Mouse (Mus musculus) hindbrain, embryonic 15.5 days (tissue): ENCODE results near the gene Tmod4. TPM values are rescaled to one million over a fixed set of nuclear protein-coding genes. Genes with fewer than 3 reads are reported as not detected.
A peak's percentile ranks its signal among the peaks of the same experiment; 100 is the strongest.
"Not testable (repeated sequence)": the region's sequence is repeated elsewhere in the genome, so short reads cannot be mapped to it uniquely, and the experiment has no call there.

Experiments
- ATAC-seq: fragments of 200-750 bp; cut with Nextera tagmentation; 2 replicates; pipeline ENCODE4 v1.8.0; 2017; ENCODE audit warnings: low read depth, moderate number of reproducible peaks, moderate TSS enrichment; ENCODE audit not compliant: low FRiP score
- H3K27ac ChIP-seq: fragments of 300-500 bp; sonication (generic); replicated peaks from 2 replicates; pipeline ENCODE4 v1.5.1; 2015; ENCODE audit warnings: mild to moderate bottlenecking, inconsistent platforms
- H3K27me3 ChIP-seq: fragments of 300-500 bp; sonication (generic); 2 replicates; pipeline ENCODE4 v1.6.1; 2015; ENCODE audit warnings: control low read depth, inconsistent platforms
- H3K36me3 ChIP-seq: fragments of 300-500 bp; sonication (generic); 2 replicates; pipeline ENCODE4 v1.6.1; 2015; ENCODE audit warnings: control low read depth, inconsistent platforms
- H3K4me1 ChIP-seq: fragments of 300-500 bp; sonication (generic); replicated peaks from 2 replicates; pipeline ENCODE4 v1.6.1; 2015; ENCODE audit warnings: control low read depth, inconsistent platforms
- H3K4me2 ChIP-seq: fragments of 300-500 bp; sonication (generic); 2 replicates; pipeline ENCODE4 v1.6.1; 2015; ENCODE audit warnings: moderate library complexity, mild to moderate bottlenecking, inconsistent platforms
- H3K4me3 ChIP-seq: fragments of 300-500 bp; sonication (generic); 2 replicates; pipeline ENCODE4 v1.5.1; 2015; ENCODE audit warnings: mild to moderate bottlenecking, inconsistent platforms
- H3K9ac ChIP-seq: fragments of 300-500 bp; sonication (generic); 2 replicates; pipeline ENCODE4 v1.6.1; 2015; ENCODE audit warnings: inconsistent platforms
- H3K9me3 ChIP-seq: fragments of 300-500 bp; sonication (generic); 2 replicates; pipeline ENCODE4 v1.6.1; 2016; ENCODE audit warnings: control low read depth, inconsistent platforms
- WGBS: fragments of 180-500 bp; shearing (Covaris S2); methylation state at CpG from one replicate; pipeline ENCODE4 v1.1.7; 2015; 5-methylcytosine and 5-hydroxymethylcytosine counted together
- polyA plus RNA-seq: library from polyadenylated mRNA; unstranded; fragments of >200 nt; fragmentation: Nextera tagmentation; extraction: Ambion mirVana; gene quantifications from 2 replicates; pipeline ENCODE4 v1.2.1, GENCODE M21; 2015

Gene Tmod4
- polyA plus RNA-seq, 1 experiment from 2014 or later, result 1.7 TPM

- H3K4me2 ChIP-seq, result no peak overlapping the region
- peaks cover 10% of the 10 kb centered on the region; the same call in 1 of the 2 replicates for H3K4me1 ChIP-seq
- ATAC-seq, result no peak
- H3K27me3 ChIP-seq, result no peaks in the 10 kb centered on the region
- H3K9ac ChIP-seq, result no peak overlapping the region
- H3K9me3 ChIP-seq, result no peaks in the 10 kb centered on the region
- WGBS, result 83% methylated on average over 6 of the region's 6 CpGs
- no peak overlapping the region for H3K4me3 ChIP-seq
- peaks cover 53% of the 10 kb centered on the region for H3K36me3 ChIP-seq
- no peak overlapping the region for H3K27ac ChIP-seq
Measured at GRCm38 (mm10) chr3:95121580-95121979, 2.7 kb upstream of the Tmod4 start.

- no peak overlapping the region for H3K4me2 ChIP-seq
- H3K4me3 ChIP-seq, result no peak overlapping the region
- H3K27me3 ChIP-seq, result no peaks in the 10 kb centered on the region
- 0 out of 2 replicates have a peak overlapping the region, but pooled peaks have one; percentile 10 for H3K27ac ChIP-seq
- H3K36me3 ChIP-seq, result peaks cover 36% of the 10 kb centered on the region
- H3K9me3 ChIP-seq, result no peaks in the 10 kb centered on the region
- ATAC-seq, result no peak
- peaks cover 10% of the 10 kb centered on the region; the same call in 1 of the 2 replicates for H3K4me1 ChIP-seq
- no peak overlapping the region for H3K9ac ChIP-seq
- WGBS, result 28% methylated on average over 5 of the region's 5 CpGs
Measured at GRCm38 (mm10) chr3:95124972-95125371, 696 bp downstream of the Tmod4 start.

- H3K27ac ChIP-seq, result no peak overlapping the region
Measured at GRCm38 (mm10) chr3:95129226-95129651, 5.0 kb downstream of the Tmod4 start.

GRCm38 (mm10) chr3:95130081-95130480 is 5.8 kb downstream of the Tmod4 start:
- Histone ChIP-seq H3K9me3 (no peaks in the 10 kb centered on the region), H3K4me3 (no peak overlapping the region), H3K36me3 (peaks cover 17% of the 10 kb centered on the region), H3K27me3 (no peaks in the 10 kb centered on the region), H3K4me2 (no peak overlapping the region), H3K9ac (no peak overlapping the region), H3K27ac (no peak overlapping the region), H3K4me1 (peaks cover 13% of the 10 kb centered on the region)
- WGBS, result 87% methylated on average over 5 of the region's 5 CpGs
- ATAC-seq, result no peak

More at GRCm38 (mm10) chr3:95129226-95129651, 5.0 kb downstream of the Tmod4 start:
- Histone ChIP-seq H3K4me1 (peaks cover 18% of the 10 kb centered on the region), H3K9ac (no peak overlapping the region), H3K36me3 (peaks cover 17% of the 10 kb centered on the region), H3K27me3 (no peaks in the 10 kb centered on the region), H3K4me2 (no peak overlapping the region), H3K4me3 (no peak overlapping the region), H3K9me3 (no peaks in the 10 kb centered on the region)
- no peak for ATAC-seq
- 39% methylated on average over 6 of the region's 6 CpGs for WGBS

- ATAC-seq, H3K9me3 ChIP-seq, H3K4me2 ChIP-seq, H3K4me3 ChIP-seq, H3K9ac ChIP-seq, H3K27me3 ChIP-seq, H3K27ac ChIP-seq: not testable (repeated sequence)
- peaks cover 23% of the 10 kb centered on the region for H3K4me1 ChIP-seq
- 93% methylated on average over 2 of the region's 2 CpGs for WGBS
- H3K36me3 ChIP-seq, result peaks cover 17% of the 10 kb centered on the region
Measured at GRCm38 (mm10) chr3:95132389-95132788, 8.1 kb downstream of the Tmod4 start.

GRCm38 (mm10) chr3:95133176-95133575 is 8.9 kb downstream of the Tmod4 start:
- H3K9me3 ChIP-seq, result no peaks in the 10 kb centered on the region
- H3K4me3 ChIP-seq, result peak overlapping the region; percentile 54
- 59% methylated on average over 11 of the region's 11 CpGs for WGBS
- no peak; the same call in 1 of the 2 replicates for ATAC-seq
- peak overlapping the region; percentile 68 for H3K9ac ChIP-seq
- no peaks in the 10 kb centered on the region for H3K27me3 ChIP-seq
- H3K4me2 ChIP-seq, result peak overlapping the region; percentile 87
- peaks cover 23% of the 10 kb centered on the region for H3K4me1 ChIP-seq
- peaks cover 17% of the 10 kb centered on the region for H3K36me3 ChIP-seq
- peak overlapping the region; percentile 81 for H3K27ac ChIP-seq

- H3K36me3 ChIP-seq, result peaks cover 17% of the 10 kb centered on the region
- no peaks in the 10 kb centered on the region for H3K9me3 ChIP-seq
- 0% methylated on average over 20 of the region's 20 CpGs for WGBS
- H3K4me1 ChIP-seq, result peaks cover 23% of the 10 kb centered on the region
- peak within 1 kb of the TSS; percentile 54 for H3K4me3 ChIP-seq
- H3K4me2 ChIP-seq, result peak within 1 kb of the TSS; percentile 87
- H3K9ac ChIP-seq, result peak within 1 kb of the TSS; percentile 68
- H3K27ac ChIP-seq, result peak within 1 kb of the TSS; percentile 81
- ATAC-seq, result peak; percentile 96
- H3K27me3 ChIP-seq, result no peaks in the 10 kb centered on the region
Measured at GRCm38 (mm10) chr3:95133680-95134101, 9.4 kb downstream of the Tmod4 start, which contains the start of the genes Scnm1 and Lysmd1. Gene Scnm1, minus strand, starts transcription at chr3:95134011. Gene Lysmd1, plus strand, starts transcription at chr3:95134088.

- peak; percentile 49 for ATAC-seq
- not testable (repeated sequence) for H3K9me3 ChIP-seq, H3K4me2 ChIP-seq, H3K9ac ChIP-seq, H3K27me3 ChIP-seq, H3K27ac ChIP-seq
- H3K4me1 ChIP-seq, result peaks cover 23% of the 10 kb centered on the region
- H3K36me3 ChIP-seq, result peaks cover 16% of the 10 kb centered on the region
- WGBS, result no CpG with 5 or more reads among the region's 12 CpGs
- peak overlapping the region; percentile 54; the same call in 1 of the 2 replicates for H3K4me3 ChIP-seq
Measured at GRCm38 (mm10) chr3:95134133-95134532, 9.9 kb downstream of the Tmod4 start.

- no peaks in the 10 kb centered on the region for H3K9me3 ChIP-seq
- H3K27me3 ChIP-seq, result no peaks in the 10 kb centered on the region
- H3K36me3 ChIP-seq, result peaks cover 12% of the 10 kb centered on the region
- H3K27ac ChIP-seq, result no peak overlapping the region
- H3K4me1 ChIP-seq, result peaks cover 23% of the 10 kb centered on the region
- ATAC-seq, result no peak
- WGBS, result 37% methylated on average over 6 of the region's 6 CpGs
- H3K4me3 ChIP-seq, result peak overlapping the region; percentile 37
- peak overlapping the region; percentile 62 for H3K4me2 ChIP-seq
- peak overlapping the region; percentile 31; the same call in 1 of the 2 replicates for H3K9ac ChIP-seq
Measured at GRCm38 (mm10) chr3:95135023-95135422, 10.7 kb downstream of the Tmod4 start.

- ATAC-seq, result no peak
- H3K4me1 ChIP-seq, result peaks cover 23% of the 10 kb centered on the region
- no peaks in the 10 kb centered on the region for H3K27me3 ChIP-seq
- WGBS, result 91% methylated on average over 7 of the region's 7 CpGs
- peak overlapping the region; percentile 31; the same call in 1 of the 2 replicates for H3K9ac ChIP-seq
- peaks cover 15% of the 10 kb centered on the region for H3K36me3 ChIP-seq
- H3K9me3 ChIP-seq, result no peaks in the 10 kb centered on the region
- H3K4me3 ChIP-seq, result peak overlapping the region; percentile 37
- H3K27ac ChIP-seq, result no peak overlapping the region
- peak overlapping the region; percentile 62 for H3K4me2 ChIP-seq
Measured at GRCm38 (mm10) chr3:95135433-95136052, 11.3 kb downstream of the Tmod4 start.

- ATAC-seq, result no peak
- no peaks in the 10 kb centered on the region for H3K9me3 ChIP-seq
- no peak overlapping the region for H3K4me2 ChIP-seq
- H3K27ac ChIP-seq, result no peak overlapping the region
- H3K36me3 ChIP-seq, result peaks cover 12% of the 10 kb centered on the region; the same call in 1 of the 2 replicates
- H3K4me3 ChIP-seq, result no peak overlapping the region
- H3K27me3 ChIP-seq, result no peaks in the 10 kb centered on the region
- no peak overlapping the region for H3K9ac ChIP-seq
- peaks cover 23% of the 10 kb centered on the region for H3K4me1 ChIP-seq
- 96% methylated on average over 3 of the region's 3 CpGs for WGBS
Measured at GRCm38 (mm10) chr3:95136336-95136735, 12.1 kb downstream of the Tmod4 start.

GRCm38 (mm10) chr3:95139586-95140288 is 15.5 kb downstream of the Tmod4 start:
- Histone ChIP-seq H3K4me3 (no peak overlapping the region), H3K4me2 (no peak overlapping the region), H3K9me3 (no peaks in the 10 kb centered on the region), H3K4me1 (peaks cover 16% of the 10 kb centered on the region), H3K27ac (no peak overlapping the region), H3K9ac (no peak overlapping the region), H3K27me3 (no peaks in the 10 kb centered on the region), H3K36me3 (peaks cover 12% of the 10 kb centered on the region; the same call in 1 of the 2 replicates)
- no peak for ATAC-seq
- WGBS, result 70% methylated on average over 25 of the region's 25 CpGs
